Mouse (Mus musculus): Measurements from ENCODE around the gene Olfr1330.
"Not testable (repeated sequence)": the region's sequence is repeated elsewhere in the genome, so short reads cannot be mapped to it uniquely, and the experiment has no call there.

Olfr1330 gene

DNA sequence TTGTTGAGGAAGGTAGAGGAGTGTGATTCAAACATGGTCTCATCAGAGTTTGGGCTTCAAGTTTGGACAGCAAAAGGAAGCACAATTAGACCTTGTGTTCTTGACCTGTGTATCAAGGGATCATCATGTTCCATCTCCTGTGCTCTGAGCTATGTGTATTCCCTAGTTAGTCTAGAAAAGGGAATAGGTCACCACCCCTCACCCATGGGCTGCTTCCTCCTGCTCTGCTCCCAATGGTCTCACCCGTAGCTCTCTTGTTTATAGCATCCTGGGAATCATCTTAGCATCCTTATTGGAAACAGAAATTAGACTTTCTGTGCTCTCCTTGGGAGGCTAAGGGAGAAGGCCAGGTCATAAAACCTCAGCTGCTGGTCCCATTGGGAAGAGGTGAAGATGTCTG, at the start of gene Olfr1330:
Olfr1330 (plus strand) TSS at position 301 of the 400 bp plus-strand sequence.
- no peak for DNase-seq (ENCODE audit: low spot score)

- no peak for DNase-seq (ENCODE audit: low spot score)
These were observed 26.6 kb upstream of the Olfr1330 start for GRCm38 (mm10) chr4:118861791-118862190.

DNA sequence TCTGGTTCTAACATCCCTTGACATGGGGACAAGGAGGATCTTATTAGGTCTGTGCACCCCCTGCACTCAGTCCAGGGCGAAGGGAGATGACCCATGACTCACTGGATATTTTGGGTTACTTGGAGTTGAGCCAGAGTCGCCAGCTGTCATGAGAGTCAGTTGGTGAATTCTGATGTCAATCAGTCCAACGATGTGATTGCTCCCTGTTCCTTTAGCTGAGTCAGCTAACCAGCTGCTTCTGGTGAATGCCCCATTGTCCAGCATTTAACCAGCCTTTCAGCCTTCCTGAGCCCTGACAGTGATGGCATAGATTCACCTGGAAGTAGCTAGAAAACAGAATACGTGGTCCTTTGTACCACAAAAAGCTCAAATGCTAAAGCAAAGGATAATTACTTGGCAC, 25.7 kb upstream of the Olfr1330 start:
- DNase-seq (ENCODE audit: low spot score): no peak

GRCm38 (mm10) chr4:118864349-118864748, 24.0 kb upstream of the Olfr1330 start, which contains the start of gene Olfr1331:
Gene Olfr1331, plus strand, starts transcription at chr4:118864649.
- no peak for DNase-seq (ENCODE audit: low spot score)

DNA sequence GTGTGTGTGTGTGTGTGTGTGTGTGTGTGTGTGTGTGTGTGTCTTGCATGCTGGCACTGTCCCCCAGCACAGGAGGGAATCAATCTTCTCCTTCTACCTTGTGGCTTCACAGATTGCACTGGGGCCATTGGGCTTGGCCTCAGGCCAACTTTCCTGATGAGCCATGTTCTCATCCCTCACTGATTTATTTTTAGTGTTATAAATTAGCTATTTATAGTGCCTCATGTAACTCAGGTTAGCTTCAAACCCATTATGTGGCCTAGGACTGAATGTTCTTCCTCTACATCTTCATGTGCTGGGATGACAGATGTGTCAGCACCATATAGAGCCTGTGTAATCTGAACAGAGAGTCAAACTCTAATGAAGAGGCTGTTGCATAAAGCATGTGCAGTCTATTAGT, 20.8 kb upstream of the Olfr1330 start:
- no peak for DNase-seq (ENCODE audit: low spot score)

GRCm38 (mm10) chr4:118901981-118902380, 13.6 kb downstream of the Olfr1330 start:
- DNase-seq (ENCODE audit: low spot score): no peak

DNA sequence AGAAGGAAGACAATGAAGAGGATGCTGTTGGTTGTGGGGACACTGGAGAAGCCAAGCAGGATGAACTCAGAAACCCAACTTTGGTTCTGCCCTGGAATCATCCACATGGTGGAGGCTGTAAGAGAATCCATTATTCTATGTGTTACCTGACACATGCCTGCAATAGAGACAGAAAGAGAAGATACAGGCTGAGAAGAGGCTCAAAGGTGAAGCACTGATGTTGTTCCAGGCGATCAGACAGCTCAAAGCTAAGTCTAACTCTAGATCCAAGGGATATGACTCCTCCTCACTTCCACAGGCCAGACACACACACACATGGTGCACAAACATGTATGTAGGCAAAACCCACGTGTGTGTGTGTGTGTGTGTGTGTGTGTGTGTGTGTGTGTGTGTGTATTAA, 29.0 kb downstream of the Olfr1330 start, which contains the start of gene Olfr1329:
Olfr1329 (minus strand) TSS at position 101 of the 400 bp plus-strand sequence.
- DNase-seq (ENCODE audit: low spot score): not testable (repeated sequence)

DNA sequence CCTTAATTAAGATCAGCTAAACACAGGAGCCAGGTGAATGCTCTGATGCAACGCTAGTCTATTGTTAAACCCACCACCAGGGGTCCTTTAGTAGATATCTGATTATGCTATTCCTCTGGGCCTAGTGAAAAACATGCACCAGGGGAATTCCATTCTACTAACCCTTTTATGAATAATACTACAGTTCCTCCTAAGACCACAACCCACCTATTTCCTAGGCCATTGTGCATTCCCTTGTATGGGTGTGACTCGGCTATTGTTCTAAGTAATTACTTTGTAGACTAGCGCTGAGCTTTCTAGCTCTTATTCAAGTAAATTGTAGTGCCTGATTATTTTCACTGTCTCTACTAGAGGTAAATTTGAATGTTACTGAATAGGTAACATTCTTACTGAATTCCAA, 42.9 kb downstream of the Olfr1330 start:
- not testable (repeated sequence) for DNase-seq (ENCODE audit: low spot score)

GRCm38 (mm10) chr4:118938512-118938911, 50.1 kb downstream of the Olfr1330 start, which contains the start of gene Olfr1328:
Gene Olfr1328, minus strand, starts transcription at chr4:118938612.
- DNase-seq (ENCODE audit: low spot score): no peak

Measured in urinary bladder, postnatal 25 days (tissue).